Mouse (Mus musculus) thymus, adult 2 months (tissue): ENCODE results near the gene Stag1.

Experiments used
- CTCF ChIP-seq: fragments of 200-500 bp; IDR thresholded peaks from 2 replicates; pipeline ENCODE4 v1.5.1; 2012; ENCODE audit warnings: mild to moderate bottlenecking, control low read depth, low read length, moderate library complexity, borderline replicate concordance; ENCODE audit not compliant: control insufficient read depth, poor library complexity, insufficient read depth; ENCODE audit errors: extremely low read depth
- POLR2A ChIP-seq: fragments of 200-500 bp; IDR thresholded peaks from 2 replicates; pipeline ENCODE4 v1.6.1; 2012; ENCODE audit warnings: mild to moderate bottlenecking, low read length, control low read depth, moderate library complexity; ENCODE audit not compliant: control insufficient read depth, poor library complexity, insufficient read depth; ENCODE audit errors: extremely low read depth

DNA sequence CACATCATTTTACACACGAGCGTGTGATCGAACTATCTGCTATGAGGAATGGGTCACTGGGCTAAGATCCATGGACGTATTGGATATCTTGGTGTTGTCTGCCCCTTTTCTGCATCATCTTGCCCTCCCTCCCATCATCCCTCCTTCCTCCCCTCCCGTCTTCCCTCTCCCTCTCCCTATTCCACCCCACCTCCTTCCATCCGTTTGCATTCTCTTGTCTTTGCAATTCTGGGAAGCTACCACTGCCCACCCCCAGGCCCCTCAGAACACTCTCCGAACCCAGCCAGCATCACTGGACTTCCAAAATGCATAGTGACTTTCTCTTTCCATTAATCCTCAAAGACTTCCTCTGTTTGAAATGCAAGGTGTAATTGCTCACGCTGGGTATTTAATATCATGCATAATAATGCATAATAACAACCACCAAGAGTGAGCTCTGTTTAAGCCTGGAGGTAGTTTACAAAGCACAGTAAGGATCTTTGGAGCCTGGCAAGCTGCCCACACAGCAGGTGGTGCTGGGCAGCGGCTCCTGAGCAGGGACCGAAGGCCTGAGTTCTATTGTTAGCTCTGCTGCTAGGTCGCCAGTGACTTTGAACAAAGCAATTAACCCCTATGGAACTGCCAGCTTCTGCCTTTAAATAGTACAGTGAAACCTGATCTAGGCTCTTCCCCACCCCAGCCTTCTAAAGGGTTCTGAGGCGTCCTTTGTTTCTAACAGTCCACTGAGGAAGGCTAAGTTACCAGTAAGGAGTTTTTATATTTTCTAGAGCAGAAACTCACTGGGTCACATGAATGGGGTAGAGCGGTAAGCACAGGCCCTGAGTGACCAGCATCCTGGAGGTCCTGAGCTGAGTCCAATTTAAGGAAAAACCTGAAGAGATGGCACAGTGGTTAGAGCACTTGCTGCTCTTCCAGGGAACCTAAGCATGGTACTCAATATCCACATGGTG, 15.8 kb upstream of the Stag1 start:
- TF ChIP-seq POLR2A, result no peak
- TF ChIP-seq CTCF, result no peak
